Mouse (Mus musculus) thymus, adult 2 months (tissue): ENCODE measurements around the gene BC055324. TPM values are rescaled to one million over a fixed set of nuclear protein-coding genes. Genes with fewer than 3 reads are reported as not detected.

Experiments used
- DNase-seq: peaks from one replicate; pipeline ENCODE4 v3.0.0; 2021
- H3K27ac ChIP-seq: fragments of 200-500 bp; 2 replicates; pipeline ENCODE4 v1.5.1; 2012; ENCODE audit warnings: low read length, control low read depth; ENCODE audit not compliant: control insufficient read depth, insufficient read depth
- H3K27me3 ChIP-seq: fragments of 200-500 bp; 2 replicates; pipeline ENCODE4 v1.6.1; 2012; ENCODE audit warnings: mild to moderate bottlenecking, low read length, moderate library complexity, mixed read lengths; ENCODE audit not compliant: control insufficient read depth, insufficient read depth
- H3K36me3 ChIP-seq: fragments of 200-500 bp; 2 replicates; pipeline ENCODE4 v1.6.1; 2012; ENCODE audit warnings: mild to moderate bottlenecking, low read length, moderate library complexity; ENCODE audit not compliant: control insufficient read depth, insufficient read depth
- H3K4me1 ChIP-seq: fragments of 200-500 bp; replicated peaks from 2 replicates; pipeline ENCODE4 v1.6.1; 2012; ENCODE audit warnings: low read length; ENCODE audit not compliant: control insufficient read depth, insufficient read depth
- H3K4me3 ChIP-seq: fragments of 200-500 bp; 2 replicates; pipeline ENCODE4 v1.5.1; 2012; ENCODE audit warnings: mild to moderate bottlenecking, low read length, control low read depth, moderate library complexity; ENCODE audit not compliant: control insufficient read depth, insufficient read depth
- CTCF ChIP-seq: fragments of 200-500 bp; IDR thresholded peaks from 2 replicates; pipeline ENCODE4 v1.5.1; 2012; ENCODE audit warnings: mild to moderate bottlenecking, control low read depth, low read length, moderate library complexity, borderline replicate concordance; ENCODE audit not compliant: control insufficient read depth, poor library complexity, insufficient read depth; ENCODE audit errors: extremely low read depth
- POLR2A ChIP-seq: fragments of 200-500 bp; IDR thresholded peaks from 2 replicates; pipeline ENCODE4 v1.6.1; 2012; ENCODE audit warnings: mild to moderate bottlenecking, low read length, control low read depth, moderate library complexity; ENCODE audit not compliant: control insufficient read depth, poor library complexity, insufficient read depth; ENCODE audit errors: extremely low read depth
- WGBS: fragments of 180-500 bp; shearing (Covaris S2); methylation state at CpG from one replicate; pipeline ENCODE4 v1.1.7; 2018; 5-methylcytosine and 5-hydroxymethylcytosine counted together
- polyA plus RNA-seq: library from polyadenylated mRNA; depleted of rRNA; stranded (reverse); fragments of >200 nt; gene quantifications from 2 replicates; pipeline ENCODE4 v1.2.3, GENCODE M21; 2012; rRNA removed

The BC055324 gene
- polyA plus RNA-seq, 1 experiment: 7.6 TPM

DNA sequence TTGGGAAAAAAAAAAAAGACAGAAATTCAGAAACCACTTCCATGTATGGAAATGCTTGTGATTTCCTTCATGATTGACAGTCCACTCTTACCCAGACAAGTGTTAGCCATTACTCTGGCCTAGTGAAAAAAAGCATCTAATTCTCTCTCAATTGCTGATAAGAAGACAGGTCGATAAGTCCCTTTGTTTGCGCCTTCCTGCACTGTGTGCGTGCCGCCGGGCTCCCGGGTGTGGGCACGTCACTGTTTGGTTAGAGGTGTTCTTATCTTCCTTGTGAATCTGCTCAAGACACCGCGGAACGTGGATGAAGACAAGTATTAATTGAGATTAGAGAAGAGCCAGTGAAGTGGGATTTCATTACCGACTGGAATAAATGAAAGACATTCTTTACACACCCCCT is 86.2 kb downstream of the BC055324 start:
- no peak for TF ChIP-seq POLR2A
- TF ChIP-seq CTCF: no peak
- no peaks in the 10 kb centered on the region for H3K4me1 ChIP-seq
- 73% methylated on average over 11 of the region's 11 CpGs for WGBS
- no peaks in the 10 kb centered on the region for H3K36me3 ChIP-seq
- DNase-seq: no peak
- no peak overlapping the region for H3K27ac ChIP-seq
- H3K27me3 ChIP-seq: no peaks in the 10 kb centered on the region
- no peak overlapping the region for H3K4me3 ChIP-seq

DNA sequence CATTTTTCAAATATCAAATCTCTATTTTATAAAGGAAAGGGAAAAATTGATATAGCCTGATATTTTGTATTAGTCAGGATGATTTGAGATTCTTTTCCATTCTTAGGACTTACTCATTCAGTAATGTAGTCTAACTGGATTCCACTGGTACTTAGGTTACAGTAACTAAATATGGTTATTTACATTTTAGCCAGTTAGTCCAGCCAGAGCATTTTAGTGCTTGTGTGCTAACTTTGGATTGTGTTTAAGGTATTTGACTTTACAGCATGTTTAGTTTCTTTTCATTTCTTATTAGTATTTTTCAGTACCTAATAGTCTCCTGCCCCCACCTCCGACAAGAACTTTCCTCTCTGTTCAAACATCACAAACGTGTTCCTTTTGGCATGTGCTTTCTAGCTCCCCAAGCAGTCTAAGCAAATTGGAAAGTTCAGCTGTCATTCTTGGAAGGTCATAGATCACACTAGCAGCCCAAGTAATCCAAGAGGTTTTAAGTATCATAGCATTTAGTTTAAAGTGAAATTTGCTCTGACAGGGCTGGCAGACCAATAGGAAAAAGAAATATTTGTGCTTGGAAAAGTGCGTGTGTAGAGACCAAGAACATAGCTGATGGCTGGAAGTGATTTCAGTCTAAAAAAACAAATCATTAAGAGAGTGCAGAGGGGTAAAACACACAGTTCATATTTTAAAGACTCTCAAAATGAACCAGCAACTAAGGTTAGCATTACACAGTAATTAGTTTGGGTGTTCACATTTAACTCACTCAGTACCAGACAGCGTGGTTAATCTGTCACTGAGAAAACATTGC is 87.4 kb downstream of the BC055324 start:
- Histone ChIP-seq H3K27ac (no peak overlapping the region), H3K36me3 (no peaks in the 10 kb centered on the region), H3K27me3 (no peaks in the 10 kb centered on the region), H3K4me3 (no peak overlapping the region), H3K4me1 (no peaks in the 10 kb centered on the region)
- WGBS: 91% methylated on average over 4 of the region's 4 CpGs
- DNase-seq: no peak
- no peak for TF ChIP-seq CTCF
- no peak for TF ChIP-seq POLR2A

DNA sequence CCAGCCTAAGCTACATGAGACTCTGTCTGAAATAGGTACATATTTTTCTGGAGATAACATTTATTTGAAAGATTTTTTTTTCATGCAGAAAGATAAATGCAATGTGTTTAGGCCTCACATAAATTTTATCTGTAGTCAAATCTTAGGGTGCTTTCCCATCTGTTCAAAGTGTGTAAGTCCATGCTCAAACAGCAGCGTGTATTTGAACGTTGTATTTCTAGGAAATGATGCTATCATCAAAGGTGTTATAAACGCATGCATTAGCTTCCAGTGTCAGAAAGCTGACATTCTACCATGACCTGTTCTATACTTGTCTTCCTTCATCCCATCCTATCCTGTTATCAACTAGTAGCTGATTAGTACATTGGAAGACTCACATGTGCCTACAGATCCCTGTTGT is 91.2 kb downstream of the BC055324 start:
- TF ChIP-seq CTCF (no peak), POLR2A (no peak)
- WGBS: 20% methylated on average over 3 of the region's 3 CpGs

DNA sequence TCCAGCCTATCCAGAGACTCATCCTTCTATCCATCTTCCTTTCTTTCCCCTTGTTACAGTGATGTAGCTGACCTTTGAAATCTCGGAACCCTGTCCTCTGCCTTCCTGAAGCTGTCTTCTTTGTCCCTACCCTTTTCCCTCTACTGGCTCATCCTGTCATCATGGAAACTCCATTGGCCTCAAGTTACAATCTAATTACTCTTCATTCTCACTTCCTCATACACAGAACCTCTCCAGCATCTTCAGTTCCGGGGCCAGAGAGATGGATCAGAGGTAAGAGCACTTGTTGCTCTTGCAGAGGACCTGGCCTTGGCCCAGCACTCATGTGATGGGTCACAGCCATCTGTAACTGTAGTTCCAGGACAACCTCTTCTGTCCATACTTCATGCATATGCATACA is 94.4 kb downstream of the BC055324 start:
- Histone ChIP-seq H3K27me3 (no peaks in the 10 kb centered on the region), H3K4me1 (no peaks in the 10 kb centered on the region), H3K36me3 (no peaks in the 10 kb centered on the region), H3K27ac (no peak overlapping the region), H3K4me3 (no peak overlapping the region)
- DNase-seq: no peak
- no peak for TF ChIP-seq CTCF
- no peak for TF ChIP-seq POLR2A
- 87% methylated on average over 2 of the region's 2 CpGs for WGBS

More for the DNA sequence above, 91.2 kb downstream of the BC055324 start:
- H3K27me3 ChIP-seq: no peaks in the 10 kb centered on the region
- H3K27ac ChIP-seq: no peak overlapping the region
- no peaks in the 10 kb centered on the region for H3K36me3 ChIP-seq
- no peak overlapping the region for H3K4me3 ChIP-seq
- DNase-seq: no peak
- H3K4me1 ChIP-seq: no peaks in the 10 kb centered on the region

DNA sequence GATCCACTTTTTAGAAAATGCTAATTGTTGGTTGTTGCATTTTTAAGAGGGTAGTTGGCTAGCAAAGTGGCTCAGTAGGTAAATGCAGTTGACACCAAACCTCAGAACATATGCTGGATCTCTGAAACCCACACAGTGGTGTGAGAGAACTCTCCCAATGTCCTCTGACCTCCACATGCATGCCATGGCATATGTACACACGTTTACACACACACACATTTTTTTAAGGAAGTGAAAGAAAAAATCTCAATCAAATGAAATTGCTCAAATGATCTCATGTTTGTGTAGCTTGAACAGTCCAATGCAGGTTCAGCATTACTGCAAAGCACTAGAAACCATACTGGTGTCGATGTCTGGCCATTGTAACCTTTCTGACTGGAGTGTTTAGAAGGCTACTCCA is 95.0 kb downstream of the BC055324 start:
- no peak for TF ChIP-seq POLR2A
- no peak for TF ChIP-seq CTCF

DNA sequence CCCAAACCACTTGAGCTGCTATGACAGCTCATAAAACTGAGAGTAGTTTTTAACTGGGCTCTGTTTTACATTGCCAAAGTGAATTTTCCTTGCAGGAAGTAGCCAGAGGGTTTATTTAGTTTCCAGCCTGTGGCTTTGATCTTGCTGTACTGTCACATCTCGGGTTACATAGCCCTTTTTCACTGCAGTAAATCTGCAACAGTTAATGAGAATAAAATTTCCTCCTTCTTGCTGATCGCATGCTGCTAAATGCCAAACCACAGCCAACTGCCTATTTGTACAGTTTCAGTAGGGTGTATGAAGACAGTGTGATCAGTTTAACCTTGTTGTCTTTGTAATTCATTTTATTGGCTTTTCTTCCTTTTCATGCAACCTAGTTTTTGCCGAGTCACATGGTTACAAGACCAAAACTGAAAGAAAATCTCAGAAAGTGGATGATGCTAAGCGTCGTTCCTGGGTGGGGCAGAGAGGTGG is 96.3 kb downstream of the BC055324 start:
- H3K4me3 ChIP-seq: no peak overlapping the region
- 21% methylated on average over 5 of the region's 5 CpGs for WGBS

More for the DNA sequence above, 95.0 kb downstream of the BC055324 start:
- no peaks in the 10 kb centered on the region for H3K27me3 ChIP-seq
- no peaks in the 10 kb centered on the region for H3K36me3 ChIP-seq
- H3K4me1 ChIP-seq: no peaks in the 10 kb centered on the region
- H3K27ac ChIP-seq: no peak overlapping the region
- 90% methylated on average over 2 of the region's 2 CpGs for WGBS
- no peak for DNase-seq
- no peak overlapping the region for H3K4me3 ChIP-seq

More for the DNA sequence above, 96.3 kb downstream of the BC055324 start:
- Histone ChIP-seq H3K4me1 (no peaks in the 10 kb centered on the region), H3K36me3 (no peaks in the 10 kb centered on the region), H3K27me3 (no peaks in the 10 kb centered on the region), H3K27ac (no peak overlapping the region)
- no peak for DNase-seq
- TF ChIP-seq CTCF (no peak), POLR2A (no peak)

Other genes with a start within 250 kb of the BC055324 start
- 2.7 and 2.9 TPM in 2 replicates for gene Kifap3, start 215.2 kb downstream of the BC055324 start, polyA plus RNA-seq
- 17.0 and 17.6 TPM in 2 replicates for gene Scyl3, start 65.7 kb downstream of the BC055324 start, polyA plus RNA-seq
- 0.89 and 0.99 TPM in 2 replicates for gene Mettl18, start 93 bp upstream of the BC055324 start, polyA plus RNA-seq
- 0.13 and 0.18 TPM in 2 replicates for gene Sele, start 53.4 kb upstream of the BC055324 start, polyA plus RNA-seq
- gene Sell, start 67.2 kb upstream of the BC055324 start, polyA plus RNA-seq: 66.6 and 68.0 TPM in 2 replicates
- 1.3 and 2.8 TPM in 2 replicates for gene Selp, start 120.5 kb upstream of the BC055324 start, polyA plus RNA-seq
- 0.56 and 0.78 TPM in 2 replicates for gene F5, start 157.0 kb upstream of the BC055324 start, polyA plus RNA-seq